Mouse (Mus musculus) intestine, embryonic 14.5 days (tissue): ENCODE data around the gene Rnf216. TPM values are rescaled to one million over a fixed set of nuclear protein-coding genes. Genes with fewer than 3 reads are reported as not detected.

ENCODE experiments used
- ATAC-seq: fragments of 200-750 bp; cut with Nextera tagmentation; replicated peaks from 2 replicates; pipeline ENCODE4 v1.8.0; 2017; ENCODE audit warnings: low read depth, moderate number of reproducible peaks, moderate TSS enrichment, moderate library complexity; ENCODE audit not compliant: low FRiP score, low TSS enrichment
- DNase-seq: peaks from one replicate; pipeline ENCODE4 v3.0.0-alpha.2; 2018; ENCODE audit warnings: low spot score
- H3K27ac ChIP-seq: fragments of 300-500 bp; sonication (generic); 2 replicates; pipeline ENCODE4 v1.5.1; 2014; ENCODE audit warnings: low read depth, mild to moderate bottlenecking, control low read depth
- H3K27me3 ChIP-seq: fragments of 300-500 bp; sonication (generic); replicated peaks from 2 replicates; pipeline ENCODE4 v1.6.1; 2014; ENCODE audit warnings: low read length, control low read depth; ENCODE audit not compliant: control insufficient read depth, insufficient read depth
- H3K36me3 ChIP-seq: fragments of 300-500 bp; sonication (generic); 2 replicates; pipeline ENCODE4 v1.6.1; 2014; ENCODE audit warnings: low read length, control low read depth; ENCODE audit not compliant: control insufficient read depth, insufficient read depth
- H3K4me1 ChIP-seq: fragments of 300-500 bp; sonication (generic); replicated peaks from 2 replicates; pipeline ENCODE4 v1.6.1; 2014; ENCODE audit warnings: low read length, control low read depth, mixed read lengths; ENCODE audit not compliant: control insufficient read depth, insufficient read depth
- H3K4me2 ChIP-seq: fragments of 300-500 bp; sonication (generic); 2 replicates; pipeline ENCODE4 v1.6.1; 2014; ENCODE audit warnings: low read length
- H3K4me3 ChIP-seq: fragments of 300-500 bp; sonication (generic); 2 replicates; pipeline ENCODE4 v1.5.1; 2014; ENCODE audit warnings: low read depth, low read length, control low read depth, mixed read lengths
- H3K9ac ChIP-seq: fragments of 300-500 bp; sonication (generic); 2 replicates; pipeline ENCODE4 v1.6.1; 2014; ENCODE audit warnings: mild to moderate bottlenecking, low read length
- H3K9me3 ChIP-seq: fragments of 300-500 bp; sonication (generic); 2 replicates; pipeline ENCODE4 v1.6.1; 2016; ENCODE audit warnings: low read length, control low read depth; ENCODE audit not compliant: control insufficient read depth
- WGBS: fragments of 180-500 bp; shearing (Covaris S2); extraction: QIAGEN DNeasy Blood & Tissue Kit; methylation state at CpG from one replicate; pipeline ENCODE4 v1.1.7; 2014; 5-methylcytosine and 5-hydroxymethylcytosine counted together
- polyA plus RNA-seq: library from polyadenylated mRNA; unstranded; fragments of >200 nt; fragmentation: Nextera tagmentation; extraction: Ambion mirVana; gene quantifications from 2 replicates; pipeline ENCODE4 v1.2.1, GENCODE M21; 2014

Gene Rnf216
- polyA plus RNA-seq, 1 experiment from 2014 or later: 32.0 TPM

DNA sequence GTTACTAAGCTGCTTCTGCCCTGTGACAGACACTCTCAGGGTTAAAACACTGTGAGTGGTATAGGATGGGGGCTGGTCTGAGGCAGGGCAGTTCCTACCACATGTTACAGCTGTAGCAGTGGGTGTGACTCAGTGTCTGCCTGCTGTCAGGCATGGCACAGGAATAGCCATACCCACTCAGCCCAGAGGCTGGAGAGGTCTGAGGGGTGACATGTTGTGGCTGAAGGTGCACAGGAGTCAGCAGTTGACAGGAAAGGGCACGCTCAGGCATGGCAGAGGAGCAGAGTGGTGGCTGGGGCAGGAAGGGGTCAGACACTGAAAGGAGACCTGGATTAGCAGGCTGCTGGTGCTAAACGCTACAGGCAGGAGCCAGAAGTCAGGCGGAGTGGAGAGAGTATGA, 78.7 kb downstream of the Rnf216 start:
- H3K4me2 ChIP-seq: no peak overlapping the region
- no peaks in the 10 kb centered on the region; the same call in none of the 2 replicates for H3K4me1 ChIP-seq
- H3K4me3 ChIP-seq: no peak overlapping the region
- no peak for DNase-seq
- 74% methylated on average over 3 of the region's 3 CpGs for WGBS
- H3K9ac ChIP-seq: no peak overlapping the region
- ATAC-seq: no peak
- 0 out of 2 replicates have a peak, but pooled peaks cover 8% of the 10 kb centered on the region for H3K36me3 ChIP-seq
- no peaks in the 10 kb centered on the region for H3K9me3 ChIP-seq
- no peaks in the 10 kb centered on the region for H3K27me3 ChIP-seq
- no peak overlapping the region for H3K27ac ChIP-seq

DNA sequence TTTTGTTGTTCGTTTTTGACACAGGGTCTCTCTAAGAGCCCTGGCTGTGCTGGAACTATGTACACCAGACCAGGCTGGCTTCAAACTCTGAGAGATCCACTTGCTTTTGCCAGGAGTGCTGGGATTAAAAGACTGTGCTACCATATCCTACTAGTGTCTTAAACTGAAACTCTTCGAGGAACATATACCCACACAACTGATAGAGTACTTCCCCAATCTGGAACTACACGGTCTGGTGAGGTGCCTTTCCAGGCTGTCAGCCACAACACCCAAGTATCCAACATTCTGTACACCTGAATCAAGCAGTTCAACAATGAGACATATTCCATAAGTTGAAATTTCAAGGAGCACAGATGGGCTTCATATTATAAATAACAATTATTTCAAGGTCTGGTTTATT, 79.5 kb downstream of the Rnf216 start:
- DNase-seq (no peak), ATAC-seq (no peak)
- Histone ChIP-seq H3K4me2 (no peak overlapping the region), H3K36me3 (0 out of 2 replicates have a peak, but pooled peaks cover under 1% of the 10 kb centered on the region), H3K27ac (no peak overlapping the region), H3K4me3 (no peak overlapping the region), H3K4me1 (no peaks in the 10 kb centered on the region; the same call in none of the 2 replicates), H3K9me3 (no peaks in the 10 kb centered on the region), H3K9ac (no peak overlapping the region), H3K27me3 (no peaks in the 10 kb centered on the region)
- WGBS: 84% methylated on average over 3 of the region's 3 CpGs

DNA sequence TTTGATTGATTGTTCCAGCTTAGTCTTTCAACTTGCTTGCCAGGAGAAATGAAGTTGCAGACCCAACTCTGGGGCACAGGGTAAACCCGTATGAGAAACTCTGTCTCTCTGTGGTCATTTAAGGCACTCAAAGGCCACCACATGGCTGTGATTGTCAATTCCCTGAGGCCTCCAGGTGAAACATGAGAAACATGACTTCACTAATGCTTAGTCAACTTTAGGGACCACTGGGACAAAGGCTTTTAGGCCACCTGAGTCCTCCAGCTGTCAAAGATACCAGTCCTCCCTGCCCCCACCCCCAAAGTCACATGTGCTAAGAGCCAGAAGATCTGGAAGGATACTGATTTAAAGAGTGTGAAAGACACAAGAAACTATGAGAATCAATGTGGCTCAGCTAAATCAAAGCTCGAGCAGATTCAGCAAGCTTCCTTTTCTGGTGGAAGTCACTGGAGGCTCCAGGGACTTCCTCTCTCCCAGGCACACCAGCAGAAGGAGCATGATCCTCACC, 80.1 kb downstream of the Rnf216 start:
- no peaks in the 10 kb centered on the region for H3K9me3 ChIP-seq
- no peak overlapping the region for H3K9ac ChIP-seq
- no peaks in the 10 kb centered on the region for H3K27me3 ChIP-seq
- no peak overlapping the region for H3K4me2 ChIP-seq
- H3K27ac ChIP-seq: no peak overlapping the region
- DNase-seq (no peak), ATAC-seq (no peak)
- WGBS: 44% methylated on average over 2 of the region's 2 CpGs
- H3K4me1 ChIP-seq: no peaks in the 10 kb centered on the region; the same call in none of the 2 replicates
- no peak overlapping the region for H3K4me3 ChIP-seq
- H3K36me3 ChIP-seq: peaks cover 3% of the 10 kb centered on the region; the same call in 1 of the 2 replicates

DNA sequence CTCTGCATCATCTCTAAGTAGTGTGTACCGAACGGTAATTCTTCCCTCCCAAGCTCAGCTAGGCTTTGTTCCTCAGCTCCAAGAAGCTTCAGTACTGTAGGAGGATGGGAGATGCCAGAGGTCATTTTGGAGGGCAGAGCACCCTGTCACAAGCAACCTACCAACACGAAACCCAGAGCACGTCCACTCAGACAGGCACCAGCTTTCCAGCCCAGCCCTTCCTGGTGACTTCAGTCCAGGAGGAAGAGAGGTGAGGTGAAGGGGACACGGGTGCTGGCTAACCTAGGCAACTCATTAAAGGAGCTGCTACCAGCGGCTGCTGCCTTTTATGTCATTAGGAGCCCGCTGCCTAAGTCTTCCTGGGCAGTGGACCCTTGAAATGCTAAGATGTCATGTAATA, 81.1 kb downstream of the Rnf216 start:
- no peak overlapping the region for H3K27ac ChIP-seq
- DNase-seq: no peak

DNA sequence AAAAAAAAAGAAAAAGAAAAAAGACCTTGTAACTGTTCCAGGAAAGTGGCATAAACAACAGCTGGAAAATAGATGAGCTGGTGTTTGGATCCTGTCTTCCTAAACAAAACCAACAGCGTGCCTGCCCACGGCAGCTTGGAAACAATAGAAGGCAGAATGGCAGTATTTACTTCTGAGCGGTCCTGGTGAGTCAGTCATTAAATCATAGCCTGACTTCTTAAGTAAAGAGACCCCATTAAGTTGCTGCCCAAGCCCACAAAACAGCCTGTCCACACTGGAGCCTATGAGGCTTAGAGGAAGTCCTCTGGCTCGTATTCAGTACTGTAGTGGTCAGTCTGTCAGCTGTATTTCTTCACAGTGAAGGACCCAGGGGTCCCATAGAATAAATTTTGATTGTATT, 81.6 kb downstream of the Rnf216 start:
- Histone ChIP-seq H3K4me2 (no peak overlapping the region), H3K9ac (no peak overlapping the region), H3K9me3 (no peaks in the 10 kb centered on the region), H3K27me3 (no peaks in the 10 kb centered on the region), H3K4me1 (no peaks in the 10 kb centered on the region; the same call in none of the 2 replicates), H3K4me3 (no peak overlapping the region), H3K36me3 (peaks cover 18% of the 10 kb centered on the region), H3K27ac (no peak overlapping the region)
- 37% methylated on average over 4 of the region's 4 CpGs for WGBS
- ATAC-seq (no peak), DNase-seq (no peak)

More for the DNA sequence above, 81.1 kb downstream of the Rnf216 start:
- no peak for ATAC-seq
- H3K36me3 ChIP-seq: peaks cover 13% of the 10 kb centered on the region
- H3K4me3 ChIP-seq: no peak overlapping the region
- no peaks in the 10 kb centered on the region for H3K9me3 ChIP-seq
- no peaks in the 10 kb centered on the region; the same call in none of the 2 replicates for H3K4me1 ChIP-seq
- H3K9ac ChIP-seq: no peak overlapping the region
- no peaks in the 10 kb centered on the region for H3K27me3 ChIP-seq
- 66% methylated on average over 7 of the region's 7 CpGs for WGBS
- no peak overlapping the region for H3K4me2 ChIP-seq

DNA sequence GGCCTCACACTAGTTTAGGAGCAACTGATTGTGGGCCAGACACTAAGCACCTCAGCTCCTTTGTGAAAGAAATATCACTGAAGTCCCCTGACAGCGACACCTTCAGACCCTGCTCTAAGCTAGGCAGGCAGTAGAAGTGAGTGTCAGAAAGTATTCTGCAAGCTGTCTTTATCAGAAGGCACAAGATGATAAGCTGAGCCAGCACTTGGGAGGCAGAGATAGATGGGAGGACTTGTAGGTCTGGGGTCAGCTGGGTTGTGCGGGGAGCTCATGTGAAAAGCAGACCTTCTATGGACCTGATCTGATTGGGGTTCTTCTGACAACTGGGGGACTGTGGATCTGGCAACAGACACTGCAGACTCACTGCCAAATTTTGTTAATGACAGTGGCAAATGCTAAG, 88.9 kb downstream of the Rnf216 start:
- H3K4me2 ChIP-seq: no peak overlapping the region
- WGBS: 91% methylated on average over 2 of the region's 2 CpGs
- ATAC-seq: no peak

DNA sequence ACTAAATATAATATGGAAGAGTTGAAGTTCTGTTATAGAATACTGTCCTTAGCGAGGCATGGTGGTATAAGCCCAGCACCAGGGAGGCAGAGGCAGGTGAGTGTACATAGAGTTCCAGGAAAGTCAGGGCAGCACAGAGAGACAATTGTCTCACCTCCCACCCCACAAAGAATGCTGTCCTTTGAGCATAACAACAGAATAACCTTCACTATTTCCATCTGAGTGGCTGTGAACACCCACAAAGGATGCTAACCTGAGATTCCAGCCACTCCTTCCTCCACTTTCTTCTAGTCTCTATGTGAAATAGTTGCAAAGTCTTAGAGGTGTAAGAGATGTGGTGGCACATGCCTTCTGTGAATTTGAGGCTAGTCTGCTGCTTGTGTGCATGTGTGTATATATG, 89.8 kb downstream of the Rnf216 start:
- H3K36me3 ChIP-seq: peaks cover 53% of the 10 kb centered on the region
- no peaks in the 10 kb centered on the region for H3K4me1 ChIP-seq
- WGBS: 90% methylated on average over 1 of the region's 1 CpGs
- no peak for DNase-seq
- no peak overlapping the region for H3K4me3 ChIP-seq
- no peak for ATAC-seq
- H3K27me3 ChIP-seq: no peaks in the 10 kb centered on the region
- H3K4me2 ChIP-seq: no peak overlapping the region
- H3K9me3 ChIP-seq: no peaks in the 10 kb centered on the region
- H3K9ac ChIP-seq: no peak overlapping the region
- H3K27ac ChIP-seq: no peak overlapping the region

More for the DNA sequence above, 88.9 kb downstream of the Rnf216 start:
- H3K9me3 ChIP-seq: no peaks in the 10 kb centered on the region
- H3K9ac ChIP-seq: no peak overlapping the region
- DNase-seq: no peak
- H3K36me3 ChIP-seq: peaks cover 51% of the 10 kb centered on the region
- no peaks in the 10 kb centered on the region for H3K27me3 ChIP-seq
- no peaks in the 10 kb centered on the region for H3K4me1 ChIP-seq
- no peak overlapping the region for H3K27ac ChIP-seq
- H3K4me3 ChIP-seq: no peak overlapping the region

DNA sequence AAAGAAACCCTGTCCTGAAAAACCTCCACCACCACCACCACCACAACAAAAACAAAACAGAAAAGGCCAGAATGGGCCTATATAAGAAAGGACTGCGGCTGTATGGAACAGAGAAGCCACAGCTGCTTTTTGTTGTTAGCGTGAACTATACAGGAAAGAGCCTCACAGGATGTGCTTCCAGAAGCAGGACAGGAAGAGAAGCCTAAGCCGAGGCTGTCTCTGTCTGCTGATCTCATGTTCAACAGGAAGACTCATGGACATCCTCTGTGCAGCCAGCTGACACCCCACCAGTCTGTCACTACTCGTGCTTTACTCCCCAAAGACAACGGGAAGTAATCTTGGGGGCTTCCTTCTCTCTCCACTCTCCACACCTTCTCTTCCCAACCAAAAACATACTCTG, 95.4 kb downstream of the Rnf216 start:
- Histone ChIP-seq H3K27me3 (no peaks in the 10 kb centered on the region), H3K4me2 (no peak overlapping the region), H3K36me3 (peaks cover 55% of the 10 kb centered on the region), H3K9ac (no peak overlapping the region), H3K4me3 (no peak overlapping the region), H3K27ac (no peak overlapping the region; the same call in 1 of the 2 replicates), H3K9me3 (no peaks in the 10 kb centered on the region), H3K4me1 (no peaks in the 10 kb centered on the region)
- ATAC-seq (no peak), DNase-seq (no peak)
- 65% methylated on average over 5 of the region's 5 CpGs for WGBS

DNA sequence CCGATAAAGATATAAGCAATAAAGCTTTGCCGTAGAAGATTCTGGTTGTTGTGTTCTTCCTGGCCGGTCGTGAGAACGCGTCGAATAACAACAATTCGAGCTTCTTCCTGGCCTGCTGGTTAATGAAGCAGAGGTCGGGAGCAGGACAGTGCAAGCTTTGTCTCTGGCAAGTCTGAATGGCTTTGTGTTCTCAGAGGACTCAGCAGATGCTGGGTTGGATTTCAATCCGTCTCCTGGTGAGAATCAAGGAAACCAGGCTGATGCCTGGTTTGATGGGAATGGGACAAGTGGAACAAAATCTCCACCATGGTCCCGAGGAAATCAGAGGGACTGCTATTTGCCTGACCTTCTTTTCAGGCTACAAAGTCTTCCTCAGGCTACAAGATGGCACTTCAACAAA, 103.4 kb downstream of the Rnf216 start:
- H3K27me3 ChIP-seq: no peaks in the 10 kb centered on the region
- peak overlapping the region; percentile 64 for H3K27ac ChIP-seq
- no peak overlapping the region for H3K4me3 ChIP-seq
- no peak overlapping the region for H3K9ac ChIP-seq
- H3K36me3 ChIP-seq: peaks cover 48% of the 10 kb centered on the region
- 85% methylated on average over 10 of the region's 11 CpGs for WGBS
- no peak for ATAC-seq
- H3K4me1 ChIP-seq: no peaks in the 10 kb centered on the region
- H3K4me2 ChIP-seq: no peak overlapping the region
- no peak for DNase-seq
- H3K9me3 ChIP-seq: no peaks in the 10 kb centered on the region
